8 mouse cellular contexts compared by ENCODE assay signal in the genomic region with DNA sequence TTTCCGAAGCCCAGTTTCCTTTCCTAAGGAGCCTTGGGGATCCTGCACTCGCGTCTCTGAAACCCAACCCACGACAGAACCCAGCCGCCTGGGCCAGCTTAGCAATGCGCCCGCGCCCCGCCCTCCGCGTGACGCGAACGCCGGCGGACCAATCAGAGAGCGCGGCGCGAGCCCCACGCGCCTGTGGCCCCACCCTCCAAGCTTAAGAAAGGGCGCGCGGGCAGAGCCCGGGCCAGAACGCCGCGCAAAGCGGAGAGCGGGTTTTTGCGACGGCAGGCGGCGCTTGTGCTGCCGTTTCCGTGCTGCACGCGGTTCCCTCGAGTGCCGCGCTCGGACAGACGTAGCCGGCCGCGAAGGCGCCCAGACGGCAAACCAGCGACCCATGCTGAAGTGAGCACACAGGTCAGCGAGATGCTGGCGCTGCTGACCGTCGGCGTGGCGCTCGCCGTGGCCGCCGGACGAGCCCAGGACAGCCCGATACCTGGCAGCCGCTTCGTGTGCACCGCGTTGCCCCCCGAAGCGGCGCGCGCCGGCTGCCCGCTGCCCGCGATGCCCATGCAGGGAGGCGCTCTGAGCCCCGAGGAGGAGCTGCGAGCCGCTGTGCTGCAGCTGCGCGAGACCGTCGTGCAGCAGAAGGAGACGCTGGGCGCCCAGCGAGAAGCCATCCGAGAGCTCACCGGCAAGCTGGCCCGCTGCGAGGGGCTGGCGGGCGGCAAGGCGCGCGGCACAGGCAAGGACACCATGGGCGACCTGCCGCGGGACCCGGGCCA. TPM values are rescaled to one million over a fixed set of nuclear protein-coding genes. Genes with fewer than 3 reads are reported as not detected.
DNase-seq lines count a peak whose midpoint lies in the region; ATAC-seq and TF ChIP-seq lines count a peak whose summit lies in the region.

A gene (plus strand): TSS at position 250 of the 770 bp plus-strand sequence.

- peaks cover 25% of the 10 kb centered on the region; the same call in 1 of the 2 replicates for H3K4me1 ChIP-seq in hindbrain, embryonic 14.5 days (replicated peaks; ENCODE audit: control insufficient read depth, insufficient read depth, low read length)
- H3K4me1 ChIP-seq in lung, embryonic 15.5 days: peaks cover 15% of the 10 kb centered on the region; the same call in 1 of the 2 replicates

- no peaks in the 10 kb centered on the region for H3K36me3 ChIP-seq in hindbrain, embryonic 14.5 days (replicated peaks; ENCODE audit: control insufficient read depth, insufficient read depth)
- H3K36me3 ChIP-seq in lung, embryonic 15.5 days: no peaks in the 10 kb centered on the region

- H3K4me3 ChIP-seq in gastrocnemius, adult 2 months: peak within 1 kb of the TSS; percentile 60
- peak within 1 kb of the TSS; percentile 43 for H3K4me3 ChIP-seq in hindbrain, embryonic 14.5 days (replicated peaks; ENCODE audit: low read length)
- H3K4me3 ChIP-seq in lung, embryonic 15.5 days: peak within 1 kb of the TSS; percentile 32

- peak; percentile 96 for ATAC-seq in hindbrain, embryonic 14.5 days (ENCODE audit: low FRiP score)
- ATAC-seq in lung, embryonic 15.5 days (ENCODE audit: borderline replicate concordance, extremely low read depth, low FRiP score, low TSS enrichment): peak; percentile 93

- peak within 1 kb of the TSS; percentile 54 for H3K9ac ChIP-seq in hindbrain, embryonic 14.5 days
- no peak within 1 kb of the TSS for H3K9ac ChIP-seq in lung, embryonic 15.5 days

- H3K27ac ChIP-seq in gastrocnemius, adult 2 months: no peak within 1 kb of the TSS
- H3K27ac ChIP-seq in hindbrain, embryonic 14.5 days: peak within 1 kb of the TSS; percentile 32; the same call in 1 of the 2 replicates
- no peak within 1 kb of the TSS for H3K27ac ChIP-seq in lung, embryonic 15.5 days

- peak; percentile 21; the same call in 1 of the 2 replicates for TF ChIP-seq CTCF in gastrocnemius, adult 2 months (IDR thresholded peaks at IDR 0.05)

- DNase-seq in WW6 (ENCODE audit: low read depth, low spot score): peak; percentile 81
- DNase-seq in cerebellum, postnatal 4 days (ENCODE audit: low spot score in 2 of 2): peak; percentile 76 to 90
- peak; percentile 80 for DNase-seq in gastrocnemius, adult 2 months
- peak; percentile 95 for DNase-seq in hindbrain, embryonic 14.5 days (ENCODE audit: low spot score)
- peak; percentile 82 to 89 for DNase-seq in layer of hippocampus, postnatal 14 days (ENCODE audit: low spot score in 2 of 2)
- peak; percentile 92 for DNase-seq in retina, embryonic 14.5 days (ENCODE audit: low spot score)
- DNase-seq in yolk sac, embryonic 10.5 days (ENCODE audit: low spot score): peak; percentile 70

- no peaks in the 10 kb centered on the region for H3K9me3 ChIP-seq in hindbrain, embryonic 14.5 days (ENCODE audit: control insufficient read depth, low read length)
- no peaks in the 10 kb centered on the region for H3K9me3 ChIP-seq in lung, embryonic 15.5 days

- H3K27me3 ChIP-seq in hindbrain, embryonic 14.5 days (ENCODE audit: control insufficient read depth, insufficient read depth, low read length): peaks cover 29% of the 10 kb centered on the region
- H3K27me3 ChIP-seq in lung, embryonic 15.5 days: peaks cover 74% of the 10 kb centered on the region

- WGBS in hindbrain, embryonic 14.5 days: under 1% methylated on average over 82 of the region's 99 CpGs
- WGBS in lung, embryonic 15.5 days: 3% methylated on average over 94 of the region's 99 CpGs

- intact Hi-C loops in gastrocnemius, adult 2 months (cut with DNase I): no loop called here

- peak within 1 kb of the TSS; percentile 60 for H3K4me2 ChIP-seq in hindbrain, embryonic 14.5 days (replicated peaks)
- H3K4me2 ChIP-seq in lung, embryonic 15.5 days: peak within 1 kb of the TSS; percentile 56

RNA-seq across cellular contexts. Expression of the gene that starts here (rescaled TPM):
- not detected for total RNA-seq in gastrocnemius, adult 2 months (2021)
- polyA plus RNA-seq in hindbrain, embryonic 14.5 days (2014; fragmentation: Nextera tagmentation; extraction: Ambion mirVana): 8.1 and 9.3 TPM in 2 replicates
- total RNA-seq in layer of hippocampus, postnatal 14 days (2021): 10 to 100 TPM; 64.2 to 68.9 TPM
- polyA plus RNA-seq in lung, embryonic 15.5 days (2015; fragmentation: Nextera tagmentation; extraction: Ambion mirVana): 0.15 and 0.42 TPM in 2 replicates

Comparison
In these comparisons a context has a peak if more than half of its experiments do, and no peak if none do; other contexts are left out.
1. RNA of the gene that starts here (total RNA-seq): 64.2 to 68.9 TPM in layer of hippocampus, postnatal 14 days; not detected in gastrocnemius, adult 2 months; every median in the first group is over 10 times any median in the second.
2. Peak in DNase-seq and H3K4me3 ChIP-seq in gastrocnemius, adult 2 months; RNA of the gene not detected or under 1 TPM.
3. Peak in ATAC-seq, H3K4me3 ChIP-seq and H3K4me2 ChIP-seq in lung, embryonic 15.5 days; RNA of the gene not detected or under 1 TPM.
4. Peak in every context shown above with its lines, with median percentiles within 50 percentile points of each other: DNase-seq and H3K4me3 ChIP-seq.